Mouse (Mus musculus) macrophage (primary cell): ENCODE data around the gene Pex16. TPM values are rescaled to one million over a fixed set of nuclear protein-coding genes. Genes with fewer than 3 reads are reported as not detected.

Experiments
- H3K27ac ChIP-seq: fragments of 350-480 bp; formaldehyde crosslinking; 2 replicates; pipeline ENCODE4 v1.9.0; 2021
- H3K36me3 ChIP-seq: fragments of 350-480 bp; formaldehyde crosslinking; 2 replicates; pipeline ENCODE4 v1.9.0; 2021; ENCODE audit errors: inconsistent target
- H3K4me3 ChIP-seq: fragments of 350-480 bp; formaldehyde crosslinking; 2 replicates; pipeline ENCODE4 v1.9.0; 2021; ENCODE audit errors: inconsistent target
- H3K79me2 ChIP-seq: fragments of 350-480 bp; formaldehyde crosslinking; 2 replicates; pipeline ENCODE4 v1.9.0; 2021; ENCODE audit errors: inconsistent target
- WGBS: methylation state at CpG from one replicate; pipeline ENCODE4 v1.1.7; 2026; ENCODE audit warnings: inconsistent platforms; ENCODE audit not compliant: missing documents; 5-methylcytosine and 5-hydroxymethylcytosine counted together
- polyA plus RNA-seq: library from polyadenylated mRNA; stranded (reverse); fragments of 250-400 nt; gene quantifications from 3 replicates; pipeline ENCODE4 v1.2.4, GENCODE M21; 2018; ENCODE audit warnings: inconsistent platforms

Gene Pex16
- polyA plus RNA-seq, 1 experiment from 2014 or later = 5.9 TPM

DNA sequence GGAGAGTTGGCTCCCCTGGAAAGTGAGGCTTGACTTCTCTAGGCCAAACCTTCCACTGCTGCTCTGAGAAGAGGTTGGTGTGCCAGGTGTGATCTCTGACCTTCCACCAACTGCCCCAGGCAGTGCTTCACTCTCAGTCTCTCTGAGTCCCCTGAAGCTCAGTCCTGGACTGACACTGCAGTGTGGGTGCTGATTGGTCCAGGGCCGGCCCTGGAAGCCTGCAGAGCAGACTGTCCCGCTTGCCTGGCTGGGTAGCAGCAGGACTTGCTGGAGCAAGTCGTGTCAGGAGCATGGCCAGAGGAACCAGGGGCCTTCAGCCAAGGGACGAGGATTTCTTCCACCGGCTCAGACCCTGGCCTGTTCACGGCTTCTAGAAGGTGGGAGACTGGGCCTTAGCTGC is 30.3 kb downstream of the Pex16 start:
- Histone ChIP-seq H3K27ac (no peak overlapping the region), H3K79me2 (no peaks in the 10 kb centered on the region), H3K36me3 (peaks cover 14% of the 10 kb centered on the region; the same call in 1 of the 2 replicates), H3K4me3 (no peak overlapping the region)
- 94% methylated on average over 6 of the region's 6 CpGs for WGBS

GRCm38 (mm10) chr2:92405687-92406086 is 31.2 kb downstream of the Pex16 start:
- WGBS = 90% methylated on average over 7 of the region's 7 CpGs
- Histone ChIP-seq H3K36me3 (peaks cover 19% of the 10 kb centered on the region; the same call in 1 of the 2 replicates), H3K4me3 (no peak overlapping the region), H3K27ac (no peak overlapping the region), H3K79me2 (no peaks in the 10 kb centered on the region)

DNA sequence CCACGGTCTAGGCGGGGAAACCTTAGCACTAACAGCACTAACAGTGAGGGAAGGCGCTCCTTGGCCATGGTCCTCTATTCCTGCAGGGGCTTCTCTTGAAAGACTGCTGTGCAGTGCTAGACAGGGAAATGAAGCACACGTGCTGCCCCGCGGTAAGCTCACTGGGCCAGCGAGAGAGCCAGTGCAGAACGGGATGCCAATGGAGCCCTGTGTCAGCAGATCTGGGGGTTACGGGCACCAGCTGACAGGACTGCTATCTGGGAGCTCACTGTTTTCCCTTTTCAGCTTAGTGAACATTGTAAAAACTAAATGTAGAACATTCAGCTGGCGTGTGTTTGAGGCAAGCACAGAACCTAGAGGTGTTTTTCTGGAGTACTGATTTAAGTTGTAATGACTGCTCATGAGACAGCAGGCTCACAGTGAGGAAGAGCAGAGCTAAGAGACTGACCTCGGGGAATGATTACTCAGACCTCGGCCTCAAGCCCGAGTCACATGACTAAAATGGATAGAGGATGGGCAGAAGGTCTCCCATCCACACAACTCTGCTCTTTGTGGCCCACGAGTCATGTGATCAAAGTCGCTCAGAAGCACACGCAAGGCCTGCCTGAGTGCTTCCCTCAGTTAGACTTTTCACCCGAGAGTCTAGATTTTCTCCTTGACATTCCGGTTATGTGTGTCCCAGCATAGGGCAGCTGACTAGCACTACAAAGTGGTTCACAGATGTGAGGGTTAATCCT is 34.0 kb downstream of the Pex16 start:
- WGBS = 94% methylated on average over 14 of the region's 18 CpGs
- H3K27ac ChIP-seq = no peak overlapping the region
- H3K79me2 ChIP-seq = no peaks in the 10 kb centered on the region
- H3K36me3 ChIP-seq = peaks cover 39% of the 10 kb centered on the region
- no peak overlapping the region for H3K4me3 ChIP-seq

- WGBS = 95% methylated on average over 10 of the region's 10 CpGs
Observed at GRCm38 (mm10) chr2:92411705-92412104, 37.2 kb downstream of the Pex16 start.

GRCm38 (mm10) chr2:92421723-92422387 is 47.4 kb downstream of the Pex16 start:
- H3K79me2 ChIP-seq = no peaks in the 10 kb centered on the region
- H3K36me3 ChIP-seq = no peaks in the 10 kb centered on the region
- no peak overlapping the region for H3K27ac ChIP-seq
- 87% methylated on average over 7 of the region's 7 CpGs for WGBS
- H3K4me3 ChIP-seq = no peak overlapping the region

More at GRCm38 (mm10) chr2:92411705-92412104, 37.2 kb downstream of the Pex16 start:
- Histone ChIP-seq H3K79me2 (no peaks in the 10 kb centered on the region), H3K4me3 (no peak overlapping the region), H3K27ac (no peak overlapping the region), H3K36me3 (peaks cover 53% of the 10 kb centered on the region)

- WGBS = 11% methylated on average over 10 of the region's 10 CpGs
- H3K27ac ChIP-seq = no peak overlapping the region
- H3K79me2 ChIP-seq = no peaks in the 10 kb centered on the region
- no peak overlapping the region for H3K4me3 ChIP-seq
- H3K36me3 ChIP-seq = no peaks in the 10 kb centered on the region
Observed at GRCm38 (mm10) chr2:92422388-92423135, 48.1 kb downstream of the Pex16 start.

- H3K27ac ChIP-seq = no peak overlapping the region
- H3K4me3 ChIP-seq = no peak overlapping the region
- WGBS = 79% methylated on average over 9 of the region's 9 CpGs
- no peaks in the 10 kb centered on the region for H3K36me3 ChIP-seq
- no peaks in the 10 kb centered on the region for H3K79me2 ChIP-seq
Observed at GRCm38 (mm10) chr2:92423156-92423555, 48.7 kb downstream of the Pex16 start.

GRCm38 (mm10) chr2:92423702-92424461 is 49.4 kb downstream of the Pex16 start:
- H3K79me2 ChIP-seq = peaks cover 2% of the 10 kb centered on the region; the same call in 1 of the 2 replicates
- H3K4me3 ChIP-seq = no peak overlapping the region
- H3K27ac ChIP-seq = no peak overlapping the region
- WGBS = 55% methylated on average over 9 of the region's 9 CpGs
- H3K36me3 ChIP-seq = no peaks in the 10 kb centered on the region

DNA sequence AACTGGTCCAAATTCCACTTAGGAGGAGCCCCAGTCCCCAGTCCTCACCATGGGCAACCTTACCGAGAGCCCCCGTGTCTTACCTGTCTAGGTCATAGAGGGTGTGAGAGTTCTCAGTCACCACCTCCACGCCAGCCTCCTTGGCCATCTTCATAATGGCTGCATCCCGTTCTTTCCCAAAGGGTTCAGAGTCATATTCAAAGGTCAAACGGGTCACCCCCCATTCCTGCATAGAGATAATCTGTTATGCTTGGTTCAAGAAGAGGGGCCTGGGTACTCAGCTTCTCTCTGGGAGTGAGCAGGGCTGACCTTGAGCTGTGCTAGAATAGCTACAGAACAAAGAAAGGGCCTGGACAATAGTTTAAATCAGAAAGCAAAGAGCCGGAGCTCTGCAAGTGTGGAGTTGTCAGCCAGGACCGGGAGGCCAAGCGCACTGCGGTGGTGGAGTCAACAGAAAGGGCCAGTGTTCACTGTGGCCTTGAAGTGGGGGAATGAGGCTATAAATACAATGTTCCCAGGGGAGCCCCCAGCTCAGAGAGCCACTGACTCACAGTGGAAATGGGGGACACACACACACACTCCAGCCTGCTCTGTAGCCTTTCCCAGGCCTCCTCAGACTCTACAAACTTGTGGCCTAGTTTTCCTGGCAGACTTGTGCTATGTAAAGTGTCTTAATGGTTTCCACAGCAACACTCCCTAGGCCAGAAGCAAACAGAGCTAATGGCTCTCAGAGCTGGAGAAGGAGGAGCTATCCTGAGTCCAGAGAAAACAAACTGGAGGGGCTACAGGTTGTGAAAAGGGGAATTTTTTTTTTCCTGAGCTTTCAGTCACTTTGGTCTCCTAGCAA is 50.2 kb downstream of the Pex16 start:
- peaks cover 9% of the 10 kb centered on the region; the same call in 1 of the 2 replicates for H3K79me2 ChIP-seq
- H3K27ac ChIP-seq = no peak overlapping the region
- H3K4me3 ChIP-seq = no peak overlapping the region
- 97% methylated on average over 9 of the region's 9 CpGs for WGBS
- no peaks in the 10 kb centered on the region for H3K36me3 ChIP-seq

DNA sequence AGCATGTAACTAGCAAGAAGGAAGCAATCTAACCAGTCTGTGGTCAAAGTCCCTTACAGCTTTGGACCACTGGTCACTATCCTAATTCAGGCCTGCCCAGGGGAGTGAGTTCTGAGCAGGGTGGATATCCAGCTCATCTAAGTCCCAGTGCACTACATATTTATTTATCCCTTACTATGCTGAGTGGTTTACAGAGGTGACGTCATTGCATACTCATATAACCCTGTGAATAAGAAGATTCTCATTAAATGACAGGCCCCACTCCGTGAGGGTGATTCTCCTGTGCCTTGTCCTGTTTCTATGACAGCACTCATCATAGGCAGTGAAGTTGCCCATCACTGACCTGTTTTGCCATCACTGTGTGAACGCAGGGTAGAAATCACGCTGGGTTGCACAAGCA is 50.9 kb downstream of the Pex16 start:
- Histone ChIP-seq H3K79me2 (peaks cover 12% of the 10 kb centered on the region; the same call in 1 of the 2 replicates), H3K27ac (no peak overlapping the region), H3K4me3 (no peak overlapping the region), H3K36me3 (no peaks in the 10 kb centered on the region)
- WGBS = 92% methylated on average over 4 of the region's 4 CpGs

- Histone ChIP-seq H3K36me3 (no peaks in the 10 kb centered on the region), H3K27ac (no peak overlapping the region)
- WGBS = 85% methylated on average over 3 of the region's 3 CpGs
Observed at GRCm38 (mm10) chr2:92426426-92426825, 52.0 kb downstream of the Pex16 start.

DNA sequence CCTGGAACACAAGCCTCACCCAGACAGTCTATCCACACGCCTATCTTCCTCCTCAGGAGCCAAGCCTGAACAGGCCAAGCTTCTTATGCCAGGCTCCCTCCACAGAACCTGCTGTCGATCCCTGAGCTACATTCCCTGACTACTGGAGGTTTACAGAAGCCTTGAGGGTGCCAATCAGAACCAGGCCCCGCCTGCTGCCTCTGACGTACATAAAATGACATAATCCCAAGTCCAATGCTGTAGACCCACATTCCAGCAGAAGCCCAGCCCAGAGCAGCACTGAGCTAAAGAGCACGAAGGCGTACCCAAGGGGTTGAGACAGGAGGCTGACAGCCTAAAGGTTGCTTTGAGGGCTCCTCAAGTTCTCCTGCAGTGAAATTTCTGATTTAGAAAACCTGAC is 53.4 kb downstream of the Pex16 start:
- no peaks in the 10 kb centered on the region for H3K36me3 ChIP-seq
- WGBS = 93% methylated on average over 6 of the region's 6 CpGs
- H3K27ac ChIP-seq = no peak overlapping the region
- H3K4me3 ChIP-seq = no peak overlapping the region
- peaks cover 29% of the 10 kb centered on the region; the same call in 1 of the 2 replicates for H3K79me2 ChIP-seq

More at GRCm38 (mm10) chr2:92426426-92426825, 52.0 kb downstream of the Pex16 start:
- H3K79me2 ChIP-seq = peaks cover 14% of the 10 kb centered on the region; the same call in 1 of the 2 replicates
- no peak overlapping the region for H3K4me3 ChIP-seq

- peaks cover 30% of the 10 kb centered on the region; the same call in 1 of the 2 replicates for H3K79me2 ChIP-seq
- H3K27ac ChIP-seq = no peak overlapping the region
- WGBS = 88% methylated on average over 2 of the region's 2 CpGs
- no peaks in the 10 kb centered on the region for H3K36me3 ChIP-seq
- H3K4me3 ChIP-seq = no peak overlapping the region
Observed at GRCm38 (mm10) chr2:92430089-92430488, 55.6 kb downstream of the Pex16 start.
